Mouse (Mus musculus): ENCODE measurements around the gene Manba.

GRCm38 (mm10) chr3:135591376-135591775, 106.0 kb downstream of the Manba start:
- no peak for TF ChIP-seq CTCF (IDR thresholded peaks at IDR 0.05; ENCODE audit: extremely low read depth, insufficient read depth, insufficient read length, insufficient replicate concordance)
- TF ChIP-seq POLR2A (IDR thresholded peaks at IDR 0.05; ENCODE audit: low read depth, low read length): no peak

Measured in spleen, adult 2 months (tissue).